Mouse (Mus musculus) thymus, postnatal 0 days (tissue): Measurements from ENCODE around the gene Fat4. TPM values are rescaled to one million over a fixed set of nuclear protein-coding genes. Genes with fewer than 3 reads are reported as not detected.

ENCODE experiments used
- DNase-seq: peaks from one replicate; pipeline ENCODE4 v3.0.0-alpha.2; 2015; ENCODE audit warnings: low spot score
- polyA plus RNA-seq: library from polyadenylated mRNA; unstranded; fragments of >200 nt; fragmentation: Nextera tagmentation; extraction: Ambion mirVana; gene quantifications from 2 replicates; pipeline ENCODE4 v1.2.1, GENCODE M21; 2015

The Fat4 gene
- polyA plus RNA-seq, 1 experiment from 2014 or later: 0.65 TPM

DNA sequence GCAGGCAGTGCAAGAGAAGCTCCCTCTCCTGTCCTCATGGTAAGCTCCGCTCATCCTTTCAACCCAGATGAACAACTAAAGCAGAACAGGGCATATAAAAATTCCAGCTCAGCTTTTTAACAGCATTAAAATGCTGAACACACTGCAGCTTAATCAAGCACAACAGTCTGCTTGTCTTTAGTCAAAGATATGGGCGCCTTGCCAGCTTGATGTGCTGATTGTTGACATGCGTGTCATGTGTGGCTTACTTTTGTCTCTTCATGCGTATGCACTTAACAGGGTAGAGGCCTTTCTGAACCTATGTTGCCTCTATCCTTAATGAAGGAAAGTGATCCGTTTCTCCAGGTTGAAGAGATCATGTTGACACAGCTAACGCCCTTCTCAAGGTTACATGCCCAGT, 75.6 kb downstream of the Fat4 start:
- DNase-seq: no peak

DNA sequence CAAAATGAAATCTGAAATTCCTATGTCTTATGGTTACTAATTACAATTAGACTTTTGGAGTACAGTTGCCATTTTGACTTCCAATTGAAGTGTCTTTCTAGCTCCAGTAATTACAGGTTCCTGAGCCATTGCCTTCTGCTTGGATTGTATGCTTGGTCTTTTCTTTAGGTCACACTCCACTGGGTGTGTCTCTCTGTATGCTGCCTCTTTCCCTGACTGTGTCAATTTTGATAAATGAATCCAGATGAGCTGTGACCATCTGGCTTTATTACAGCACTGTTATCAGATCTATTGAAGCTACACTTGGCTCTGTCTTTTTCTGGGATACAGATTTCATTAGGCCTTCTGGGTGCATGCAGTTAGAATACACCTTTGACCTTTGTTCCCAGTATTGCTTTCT, 80.7 kb downstream of the Fat4 start:
- no peak for DNase-seq

DNA sequence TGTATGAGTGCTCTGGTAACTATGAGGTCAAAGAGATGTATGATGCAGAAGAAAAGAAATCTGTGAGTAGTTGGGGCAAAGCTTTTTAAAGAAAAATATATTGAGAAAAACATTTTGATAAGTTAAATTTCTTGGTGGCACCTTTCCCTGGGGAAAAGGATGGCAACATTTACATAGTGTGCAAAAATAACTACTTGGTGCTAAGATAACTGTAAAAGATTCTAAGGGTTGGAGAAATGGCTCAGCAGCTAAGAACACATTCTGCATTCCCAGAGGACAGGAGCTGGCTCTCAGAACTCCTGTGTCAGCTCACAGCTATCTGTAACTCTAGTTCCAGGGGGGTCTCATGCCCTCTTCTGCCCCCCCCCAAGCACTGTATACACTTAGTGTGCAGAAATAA, 99.6 kb downstream of the Fat4 start:
- DNase-seq: no peak

DNA sequence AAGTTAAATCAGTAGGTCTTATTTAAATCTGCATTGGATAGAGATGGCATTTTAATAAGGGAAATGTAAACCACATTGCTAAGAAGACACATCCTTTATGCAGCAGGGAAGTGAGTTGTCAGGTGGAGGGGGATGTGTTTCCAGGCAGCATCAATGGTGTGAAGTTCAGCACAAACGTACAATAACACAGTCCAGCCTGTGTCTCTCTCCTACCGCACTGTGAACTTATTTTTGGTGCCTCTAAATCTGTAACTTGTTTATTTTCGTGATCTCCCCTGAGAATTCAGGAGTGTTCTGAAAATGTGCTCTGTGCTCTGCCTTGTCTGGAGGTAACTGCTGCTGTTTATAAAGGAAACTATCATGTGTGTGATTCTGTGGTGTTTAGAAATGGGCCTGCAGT, 102.4 kb downstream of the Fat4 start:
- DNase-seq: no peak

DNA sequence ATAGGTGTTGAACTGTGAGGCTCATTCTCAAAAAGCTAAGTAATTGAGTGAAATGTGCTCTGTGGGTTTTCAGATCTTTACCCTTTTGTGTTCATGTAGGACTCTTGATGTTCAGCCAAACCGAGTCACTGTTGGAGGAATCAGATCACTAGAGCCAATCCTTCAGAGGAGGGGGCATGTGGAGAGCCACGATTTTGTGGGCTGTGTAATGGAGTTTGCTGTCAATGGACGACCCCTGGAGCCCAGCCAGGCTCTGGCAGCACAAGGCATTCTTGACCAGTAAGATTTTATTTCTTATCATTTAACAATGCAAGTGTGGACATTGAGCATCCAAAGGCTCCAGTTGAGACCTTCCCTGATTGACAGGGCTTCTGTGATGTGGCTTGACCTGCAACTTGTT, 113.3 kb downstream of the Fat4 start:
- no peak for DNase-seq

DNA sequence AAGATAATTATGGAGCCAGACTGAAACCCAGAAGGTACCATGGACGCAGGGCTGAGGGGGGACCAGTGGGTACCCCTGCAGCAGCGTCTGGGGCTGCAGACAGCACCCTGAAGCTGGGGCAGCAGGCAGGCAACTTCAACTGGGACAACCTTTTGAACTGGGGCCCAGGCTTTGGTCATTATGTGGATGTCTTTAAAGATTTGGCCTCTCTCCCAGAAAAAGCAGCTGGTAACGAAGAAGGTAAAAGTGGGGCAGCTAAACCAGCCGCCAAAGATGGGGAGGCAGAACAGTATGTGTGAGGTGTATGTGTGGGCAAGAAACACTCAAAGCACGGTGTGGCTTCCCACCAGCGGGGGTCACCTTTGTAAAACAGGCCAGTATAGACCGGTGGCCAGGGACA, 123.8 kb downstream of the Fat4 start:
- no peak for DNase-seq

DNA sequence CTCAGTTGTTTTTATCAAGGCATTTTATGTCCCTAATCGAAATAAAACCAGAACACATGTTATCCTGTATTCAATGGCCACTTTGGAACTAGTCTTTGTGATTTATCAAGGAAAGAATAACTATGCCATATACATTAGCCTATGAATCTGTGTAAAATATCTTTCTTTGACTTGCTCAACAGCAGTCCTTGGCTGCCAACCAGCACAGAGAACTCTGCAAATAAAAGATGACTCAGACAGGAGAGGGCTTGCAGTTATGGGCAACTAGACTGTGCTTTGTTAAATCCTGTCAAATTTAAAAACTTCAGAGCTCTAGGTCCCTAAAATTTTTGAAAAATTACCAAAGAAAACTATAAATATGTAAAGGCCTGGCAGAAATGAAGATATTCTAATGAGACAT, 130.9 kb downstream of the Fat4 start:
- no peak for DNase-seq

DNA sequence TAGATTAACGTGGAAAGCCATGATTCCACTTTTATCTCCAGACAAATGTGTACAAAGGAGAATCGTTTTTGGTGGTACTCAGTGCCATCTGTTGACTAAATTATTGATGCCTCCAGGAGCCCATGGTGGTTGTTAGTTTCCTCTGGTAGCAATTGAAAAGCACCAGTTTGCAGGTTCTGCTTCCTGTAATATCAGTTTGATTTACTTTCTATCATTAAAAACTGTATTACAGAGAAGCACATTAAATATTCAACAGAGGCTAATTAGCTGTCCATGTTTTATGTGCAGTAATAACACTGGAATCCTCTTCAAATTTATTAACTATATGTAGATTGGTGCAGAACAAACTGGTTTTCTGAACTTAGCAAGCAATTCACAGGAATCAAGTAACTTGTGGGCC, 149.4 kb downstream of the Fat4 start:
- DNase-seq: no peak

DNA sequence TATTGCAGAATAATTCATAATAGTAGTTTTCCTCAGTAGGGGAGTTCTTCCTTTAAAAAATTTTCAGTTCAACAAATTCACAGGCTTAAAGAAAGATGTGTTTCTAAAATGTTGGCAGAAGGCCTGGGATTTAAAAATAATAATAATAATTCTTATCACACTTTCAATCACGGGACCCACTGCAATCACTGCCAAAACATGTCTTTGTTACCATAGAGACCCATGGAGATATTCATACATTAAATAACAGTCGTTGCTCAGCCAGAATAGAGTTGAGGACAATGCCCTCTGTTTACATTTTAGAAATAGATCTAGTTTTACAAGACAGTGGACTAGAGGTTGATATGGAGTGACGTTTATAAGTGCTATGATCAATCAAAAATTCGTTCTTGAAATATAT, 159.7 kb downstream of the Fat4 start:
- DNase-seq: no peak

DNA sequence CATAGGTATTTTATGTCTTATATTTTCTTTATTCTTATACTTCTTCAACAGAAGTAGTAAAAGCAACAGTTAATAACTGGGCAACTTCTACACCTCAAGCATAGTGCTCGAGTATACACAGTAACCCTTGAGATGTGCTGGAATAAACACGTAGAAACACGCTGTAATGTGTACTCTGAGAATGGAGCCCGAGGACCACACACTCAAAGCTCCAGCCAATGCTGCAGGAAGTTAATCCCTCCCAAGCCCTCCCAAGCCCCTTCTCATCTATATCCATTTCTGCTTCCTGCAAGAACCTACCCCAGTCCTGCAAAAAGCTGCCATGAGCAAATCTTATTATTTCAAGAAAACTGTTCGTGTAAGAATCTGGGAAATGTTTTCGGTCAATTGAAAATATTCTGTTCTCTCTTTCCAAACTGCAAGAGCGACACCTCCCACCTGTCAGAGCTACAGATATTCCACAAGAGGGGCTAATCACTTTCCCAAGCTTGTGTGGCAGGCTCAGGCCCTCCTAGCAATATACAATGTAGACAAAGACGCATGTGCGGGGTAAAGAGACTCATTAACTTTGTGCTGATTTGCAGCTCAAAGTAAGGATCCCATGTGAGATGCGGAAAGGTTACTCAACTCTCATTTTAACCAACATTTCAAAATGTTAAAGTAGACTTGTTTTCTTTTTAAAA, 161.0 kb downstream of the Fat4 start:
- no peak for DNase-seq

DNA sequence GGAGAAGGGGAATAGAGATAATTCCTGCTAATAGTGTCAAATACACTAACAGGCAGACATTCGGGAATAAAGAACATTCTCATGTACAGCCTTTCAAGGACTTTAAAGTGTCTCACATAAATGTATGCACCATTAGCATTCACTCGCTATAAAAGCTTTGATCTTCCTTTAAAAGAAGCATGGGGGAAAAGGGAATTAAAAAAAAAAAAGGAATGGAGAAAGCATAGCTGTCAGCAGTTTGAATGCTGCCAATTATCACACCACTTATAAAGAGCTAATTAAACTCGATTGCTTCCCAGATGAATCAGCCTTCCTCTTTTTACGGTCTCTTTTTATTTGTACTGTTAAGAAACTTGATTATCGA, 161.5 kb downstream of the Fat4 start:
- no peak for DNase-seq

DNA sequence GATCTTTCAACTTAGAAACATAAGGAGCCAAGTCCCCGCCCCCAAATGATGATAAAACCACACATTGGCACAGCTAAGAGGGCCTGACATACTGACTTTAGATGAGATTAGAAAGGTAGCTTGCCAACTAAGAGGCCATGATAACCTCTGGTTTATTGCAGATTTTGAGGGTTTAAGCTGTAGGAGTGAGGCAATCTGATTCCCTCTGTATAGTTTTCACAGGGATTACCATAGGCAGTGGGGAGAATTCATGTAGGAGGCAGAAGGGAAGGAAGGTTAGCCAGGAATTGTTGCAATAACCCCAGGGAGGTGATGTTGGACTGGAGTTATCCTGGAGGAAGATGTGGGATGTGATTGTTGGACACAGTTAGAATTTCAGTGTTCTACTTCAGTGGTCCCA, 163.4 kb downstream of the Fat4 start:
- DNase-seq: no peak

DNA sequence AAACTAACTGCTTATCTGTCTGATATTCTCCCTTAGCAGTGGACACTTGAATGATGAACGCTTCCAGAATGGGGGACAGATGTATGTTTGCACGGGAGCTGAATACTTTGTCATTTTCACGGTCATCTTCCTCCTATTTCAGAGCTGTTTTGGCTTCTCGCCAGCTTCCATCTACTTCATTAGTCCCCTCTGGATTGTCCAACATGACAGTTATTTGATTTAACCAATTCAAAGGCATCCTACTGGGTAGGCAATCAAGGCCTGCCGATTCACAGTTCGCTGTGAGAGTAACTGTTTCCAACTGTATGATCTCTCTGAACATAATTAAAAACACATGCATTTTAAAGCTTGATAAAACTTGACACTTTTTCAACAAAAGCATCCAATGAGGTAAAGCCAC, 166.3 kb downstream of the Fat4 start:
- no peak for DNase-seq
